Mouse (Mus musculus) kidney, adult 18-20 months (tissue): ENCODE measurements at regions not wholly inside any gene's neighbourhood (a gene's known extent, or its start where the extent isn't known, plus 50 kb on each side); places are given as distances from the start of the nearest gene placed in this dataset.
A peak's percentile ranks its signal among the peaks of the same experiment; 100 is the strongest.

Experiments used
- DNase-seq: peaks from one replicate; pipeline ENCODE4 v3.0.0; 2021

DNA sequence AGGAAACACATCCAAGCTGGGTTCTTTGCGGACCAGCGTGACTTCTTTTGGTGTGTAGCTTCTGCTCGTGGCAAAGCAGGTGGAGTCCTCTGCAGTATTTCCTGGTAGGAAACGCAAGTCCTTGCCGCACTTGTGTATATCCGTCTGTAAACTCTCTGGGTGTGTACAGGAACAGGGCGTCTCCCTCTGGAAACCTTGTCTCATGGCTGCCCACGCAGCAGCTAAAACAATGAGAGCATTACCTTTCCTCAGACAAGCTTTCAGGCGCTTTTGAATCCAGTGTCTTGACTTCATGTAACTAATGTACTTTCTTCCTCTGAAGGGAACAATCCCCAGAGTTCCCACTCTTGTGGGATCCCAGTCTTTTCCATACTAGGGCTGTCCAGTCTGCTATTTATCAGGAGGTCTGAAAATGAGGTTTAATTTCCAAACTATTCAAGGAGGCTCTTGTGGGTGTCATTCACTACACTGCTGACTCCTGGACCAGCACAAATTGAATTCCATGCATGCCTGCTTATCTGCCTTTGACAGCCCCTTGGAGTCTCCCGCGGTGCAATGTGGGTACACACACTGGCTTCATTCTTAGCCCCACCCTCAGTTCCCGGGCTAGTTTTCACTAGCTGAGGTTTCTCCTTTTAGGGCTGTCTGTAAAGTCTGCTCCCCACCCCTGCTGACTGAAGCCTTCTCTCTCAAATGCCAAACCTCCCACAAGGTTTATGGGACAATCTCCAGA lies 161.6 kb upstream of the Anxa10 start:
- peak; percentile 2 for DNase-seq

GRCm38 (mm10) chr8:62250551-62250950 lies 127.6 kb upstream of the Anxa10 start:
- no peak for DNase-seq
